Mouse (Mus musculus): Measurements from ENCODE around the gene C2cd2l. TPM values are rescaled to one million over a fixed set of nuclear protein-coding genes. Genes with fewer than 3 reads are reported as not detected.
A peak's percentile ranks its signal among the peaks of the same experiment; 100 is the strongest.
"Not testable (repeated sequence)": the region's sequence is repeated elsewhere in the genome, so short reads cannot be mapped to it uniquely, and the experiment has no call there.

The C2cd2l gene
- 10 to 100 TPM; 12.1 to 13.7 TPM for total RNA-seq (2021)
- long read RNA-seq, experiment 1, full-length matches to known transcripts, result 7 of 10 reads
- long read RNA-seq, experiment 1, partial matches to known transcripts, result 2 of 10 reads
- long read RNA-seq, experiment 1, other reads (novel, unspliced or antisense), result 1 of 10 reads
- long read RNA-seq, experiment 2, full-length matches to known transcripts, result 9 of 15 reads
- long read RNA-seq, experiment 2, partial matches to known transcripts, result 1 of 15 reads
- long read RNA-seq, experiment 2, other reads (novel, unspliced or antisense), result 5 of 15 reads

- intact Hi-C loops (cut with DNase I; ENCODE audit: low total_unique reads), result no loop called here
- peak; percentile 92 for DNase-seq
These were observed at the start of gene C2cd2l for GRCm38 (mm10) chr9:44319887-44320798. Gene C2cd2l, minus strand, starts transcription at chr9:44320285.

- DNase-seq, result no peak
- intact Hi-C loops (cut with DNase I; ENCODE audit: low total_unique reads), result no loop called here
These were observed 44.4 kb upstream of the C2cd2l start for GRCm38 (mm10) chr9:44364480-44364879.

- intact Hi-C loops (cut with DNase I; ENCODE audit: low total_unique reads), result not testable (repeated sequence)
These were observed 41.8 kb upstream of the C2cd2l start for GRCm38 (mm10) chr9:44361931-44362330.

GRCm38 (mm10) chr9:44361190-44361917 lies 41.3 kb upstream of the C2cd2l start, which contains the start of gene Vps11:
Gene Vps11, minus strand, starts transcription at chr9:44361670.
- DNase-seq, result peak; percentile 95
- intact Hi-C loops (cut with DNase I; ENCODE audit: low total_unique reads), result no loop called here

More at GRCm38 (mm10) chr9:44361931-44362330, 41.8 kb upstream of the C2cd2l start:
- not testable (repeated sequence) for DNase-seq

- DNase-seq, result no peak
- intact Hi-C loops (cut with DNase I; ENCODE audit: low total_unique reads), result loop anchor here (5.0 kb wide), 1 partner anchor 65 kb away; no protein-coding TSS in a partner anchor
These were observed 37.1 kb upstream of the C2cd2l start for GRCm38 (mm10) chr9:44357207-44357606.

- intact Hi-C loops (cut with DNase I; ENCODE audit: low total_unique reads), result loop anchor here (5.0 kb wide), 1 partner anchor 101 kb away; the partner anchor contains the start of gene Pdzd3
- no peak for DNase-seq
These were observed 33.1 kb upstream of the C2cd2l start for GRCm38 (mm10) chr9:44353142-44353541.

GRCm38 (mm10) chr9:44352337-44352736 lies 32.3 kb upstream of the C2cd2l start:
- intact Hi-C loops (cut with DNase I; ENCODE audit: low total_unique reads), result loop anchor here (5.0 kb wide), 1 partner anchor 100 kb away; the partner anchor contains the start of gene Pdzd3
- no peak for DNase-seq

- intact Hi-C loops (cut with DNase I; ENCODE audit: low total_unique reads), result loop anchor here (5.0 kb wide), 1 partner anchor 99 kb away; the partner anchor contains the start of gene Pdzd3
- no peak for DNase-seq
These were observed 31.3 kb upstream of the C2cd2l start for GRCm38 (mm10) chr9:44351396-44351795.

- no peak for DNase-seq
- intact Hi-C loops (cut with DNase I; ENCODE audit: low total_unique reads), result no loop called here
These were observed 28.5 kb upstream of the C2cd2l start for GRCm38 (mm10) chr9:44348546-44348945.

GRCm38 (mm10) chr9:44347621-44348020 lies 27.5 kb upstream of the C2cd2l start:
- no peak for DNase-seq
- intact Hi-C loops (cut with DNase I; ENCODE audit: low total_unique reads), result no loop called here

- no peak for DNase-seq
- intact Hi-C loops (cut with DNase I; ENCODE audit: low total_unique reads), result no loop called here
These were observed 27.1 kb upstream of the C2cd2l start for GRCm38 (mm10) chr9:44347166-44347565.

GRCm38 (mm10) chr9:44345570-44346433 lies 25.7 kb upstream of the C2cd2l start:
- intact Hi-C loops (cut with DNase I; ENCODE audit: low total_unique reads), result no loop called here
- DNase-seq, result no peak

GRCm38 (mm10) chr9:44343781-44344421 lies 23.8 kb upstream of the C2cd2l start, which contains the start of gene Hmbs:
Gene Hmbs, minus strand, starts transcription at chr9:44344228.
- intact Hi-C loops (cut with DNase I; ENCODE audit: low total_unique reads), result no loop called here

GRCm38 (mm10) chr9:44343290-44343689 lies 23.2 kb upstream of the C2cd2l start:
- intact Hi-C loops (cut with DNase I; ENCODE audit: low total_unique reads), result no loop called here
- DNase-seq, result no peak

More at GRCm38 (mm10) chr9:44343781-44344421, 23.8 kb upstream of the C2cd2l start, which contains the start of gene Hmbs:
- DNase-seq, result peak; percentile 92

GRCm38 (mm10) chr9:44342605-44343004 lies 22.5 kb upstream of the C2cd2l start:
- no peak for DNase-seq
- intact Hi-C loops (cut with DNase I; ENCODE audit: low total_unique reads), result no loop called here

GRCm38 (mm10) chr9:44342173-44342572 lies 22.1 kb upstream of the C2cd2l start:
- intact Hi-C loops (cut with DNase I; ENCODE audit: low total_unique reads), result no loop called here
- DNase-seq, result no peak

- no peak for DNase-seq
- intact Hi-C loops (cut with DNase I; ENCODE audit: low total_unique reads), result no loop called here
These were observed 21.4 kb upstream of the C2cd2l start for GRCm38 (mm10) chr9:44341487-44341886.

- intact Hi-C loops (cut with DNase I; ENCODE audit: low total_unique reads), result no loop called here
These were observed 18.5 kb upstream of the C2cd2l start for GRCm38 (mm10) chr9:44338574-44338973.

More at GRCm38 (mm10) chr9:44338574-44338973, 18.5 kb upstream of the C2cd2l start:
- DNase-seq, result no peak
